Mouse (Mus musculus): ENCODE measurements around the gene Rtn2. TPM values are rescaled to one million over a fixed set of nuclear protein-coding genes. Genes with fewer than 3 reads are reported as not detected.

Gene Rtn2
- polyA plus RNA-seq, 1 experiment = 9.1 TPM

DNA sequence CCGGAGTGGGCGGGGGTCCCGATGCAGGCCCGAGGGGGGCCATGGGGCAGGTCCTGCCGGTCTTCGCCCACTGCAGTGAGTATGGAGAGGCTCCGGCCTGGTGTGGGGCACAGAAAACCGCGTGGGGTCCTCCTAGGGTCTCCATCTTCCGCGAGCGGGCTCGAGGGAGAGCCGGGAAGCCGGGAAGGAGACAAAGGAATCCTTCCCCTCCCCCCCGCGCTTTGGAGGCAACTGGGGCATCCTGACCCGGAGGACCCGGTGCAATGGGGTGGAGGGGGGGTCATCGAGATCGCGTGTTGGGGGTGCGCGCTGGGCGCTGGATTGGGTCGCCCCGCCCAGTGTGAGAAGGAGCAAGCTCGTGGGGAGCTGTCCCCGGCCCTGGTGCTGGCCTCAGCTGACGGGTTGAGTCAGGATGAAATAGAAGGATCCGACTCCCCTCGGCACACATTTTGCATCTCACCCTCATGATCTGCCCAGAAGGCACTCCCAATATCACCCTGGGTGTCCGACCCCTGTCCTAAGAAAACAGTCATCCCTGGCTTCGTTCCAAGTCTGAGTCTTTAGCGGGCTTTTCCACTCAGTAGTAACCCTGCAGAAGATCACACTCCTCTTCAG, 474 bp downstream of the Rtn2 start:
- Histone ChIP-seq H3K36me3 (ENCODE audit: control insufficient read depth, insufficient read depth, low read length) (no peaks in the 10 kb centered on the region), H3K27ac (ENCODE audit: insufficient read depth, low read length) (no peak overlapping the region), H3K27me3 (ENCODE audit: control insufficient read depth, insufficient read depth, low read length) (peaks cover 21% of the 10 kb centered on the region), H3K4me3 (ENCODE audit: extremely low read depth, insufficient read depth, insufficient read length) (peak overlapping the region; percentile 43; the same call in 1 of the 2 replicates), H3K4me1 (ENCODE audit: control insufficient read depth, insufficient read depth, insufficient read length) (peaks cover 13% of the 10 kb centered on the region; the same call in 1 of the 2 replicates)
- 3% methylated on average over 35 of the region's 35 CpGs for WGBS
- peak in 1 of 2 experiments; percentile 49 for DNase-seq (ENCODE audit: low read depth in 1 of 2, low spot score in 2 of 2)
- TF ChIP-seq POLR2A (IDR thresholded peaks at IDR 0.05; ENCODE audit: low read depth, low read length) (no peak), CTCF (IDR thresholded peaks at IDR 0.05; ENCODE audit: extremely low read depth, insufficient read depth, insufficient read length, insufficient replicate concordance) (no peak)

DNA sequence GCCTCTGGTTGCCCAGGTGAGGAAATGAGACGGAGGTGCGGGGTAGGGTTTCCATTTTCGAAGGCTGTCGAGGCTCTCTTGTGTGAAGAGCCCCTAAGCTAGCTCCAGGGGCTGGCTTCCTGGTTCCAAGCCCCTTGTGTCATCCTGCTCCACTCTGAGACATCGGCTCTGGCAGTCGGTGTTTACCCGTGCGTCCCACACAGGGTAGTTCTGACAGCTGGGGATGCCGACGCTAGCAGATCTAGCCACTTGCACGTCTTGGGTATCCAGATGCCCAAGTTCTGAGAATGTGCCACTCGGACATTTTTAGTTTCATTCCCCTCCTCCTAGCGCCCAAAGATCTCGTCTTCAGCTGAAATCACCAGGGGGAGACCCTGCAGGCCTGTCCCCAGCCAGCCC, 981 bp downstream of the Rtn2 start:
- Histone ChIP-seq H3K27ac (ENCODE audit: insufficient read depth, low read length) (no peak overlapping the region), H3K36me3 (ENCODE audit: control insufficient read depth, insufficient read depth, low read length) (no peaks in the 10 kb centered on the region), H3K27me3 (ENCODE audit: control insufficient read depth, insufficient read depth, low read length) (peaks cover 21% of the 10 kb centered on the region), H3K4me1 (ENCODE audit: control insufficient read depth, insufficient read depth, insufficient read length) (peaks cover 13% of the 10 kb centered on the region; the same call in 1 of the 2 replicates), H3K4me3 (ENCODE audit: extremely low read depth, insufficient read depth, insufficient read length) (no peak overlapping the region)
- TF ChIP-seq CTCF (IDR thresholded peaks at IDR 0.05; ENCODE audit: extremely low read depth, insufficient read depth, insufficient read length, insufficient replicate concordance) = no peak
- no peak for TF ChIP-seq POLR2A (IDR thresholded peaks at IDR 0.05; ENCODE audit: low read depth, low read length)
- no peak for DNase-seq (ENCODE audit: low read depth in 1 of 2, low spot score in 2 of 2)
- WGBS = 40% methylated on average over 14 of the region's 14 CpGs

DNA sequence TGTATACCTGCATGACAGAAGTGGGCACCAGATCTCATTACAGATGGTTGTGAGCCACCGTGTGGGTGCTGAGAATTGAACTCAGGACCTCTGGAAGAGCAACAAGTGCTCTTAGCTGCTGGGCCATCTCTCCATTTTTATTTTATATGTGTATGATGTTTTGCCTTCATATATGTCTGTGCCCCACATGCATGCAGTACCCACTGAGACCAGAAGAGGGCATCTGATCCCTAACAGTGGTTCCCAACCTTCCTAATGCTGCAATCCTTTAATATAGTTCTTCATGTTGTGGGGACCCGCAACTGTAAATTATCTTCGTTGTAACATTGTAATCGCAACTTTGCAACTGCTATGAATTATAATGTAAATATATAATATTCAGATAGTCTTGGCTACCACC, 2.3 kb downstream of the Rtn2 start:
- H3K36me3 ChIP-seq (ENCODE audit: control insufficient read depth, insufficient read depth, low read length) = no peaks in the 10 kb centered on the region
- TF ChIP-seq POLR2A (IDR thresholded peaks at IDR 0.05; ENCODE audit: low read depth, low read length) (no peak), CTCF (IDR thresholded peaks at IDR 0.05; ENCODE audit: extremely low read depth, insufficient read depth, insufficient read length, insufficient replicate concordance) (peak; percentile 25; the same call in 1 of the 2 replicates)
- no peak overlapping the region for H3K4me3 ChIP-seq (ENCODE audit: extremely low read depth, insufficient read depth, insufficient read length)
- peak in 1 of 2 experiments; percentile 48 for DNase-seq (ENCODE audit: low read depth in 1 of 2, low spot score in 2 of 2)
- WGBS = 31% methylated on average over 4 of the region's 4 CpGs
- H3K27me3 ChIP-seq (ENCODE audit: control insufficient read depth, insufficient read depth, low read length) = peaks cover 12% of the 10 kb centered on the region
- no peak overlapping the region for H3K27ac ChIP-seq (ENCODE audit: insufficient read depth, low read length)
- H3K4me1 ChIP-seq (ENCODE audit: control insufficient read depth, insufficient read depth, insufficient read length) = peaks cover 4% of the 10 kb centered on the region; the same call in 1 of the 2 replicates

DNA sequence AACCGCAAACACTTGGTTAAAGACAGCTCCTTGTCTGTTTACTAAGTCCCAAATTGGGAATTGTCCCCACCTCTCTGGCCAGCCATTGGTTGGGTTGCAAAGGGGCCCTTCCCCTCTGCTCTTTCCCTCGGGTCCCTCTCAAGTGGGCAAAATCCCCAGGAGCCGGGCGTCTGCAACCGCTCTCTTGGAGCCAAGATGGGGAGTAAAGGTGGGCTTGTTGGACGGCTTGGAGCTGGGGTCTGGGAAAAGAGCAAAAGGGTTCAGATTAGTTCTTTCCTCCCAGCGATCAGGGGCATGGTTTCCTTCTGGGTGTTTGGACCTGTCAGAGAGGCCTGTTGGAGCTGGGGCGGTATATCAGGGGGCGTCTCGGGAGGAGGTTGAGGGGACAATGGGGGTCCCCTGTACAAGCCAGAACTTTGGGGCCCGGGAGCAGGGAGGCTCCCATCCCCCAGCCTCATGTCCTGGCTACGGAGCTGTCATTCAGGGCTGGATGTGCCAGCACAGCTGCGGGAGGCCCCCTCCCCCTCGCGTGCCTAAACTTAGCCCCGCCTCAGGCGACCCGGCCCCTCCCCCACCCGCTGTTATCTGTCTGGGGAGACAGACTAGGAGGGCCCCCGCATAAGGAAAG, 8.7 kb downstream of the Rtn2 start:
- WGBS = 15% methylated on average over 20 of the region's 20 CpGs
- peak overlapping the region; percentile 6; the same call in 1 of the 2 replicates for H3K4me3 ChIP-seq (ENCODE audit: extremely low read depth, insufficient read depth, insufficient read length)
- H3K4me1 ChIP-seq (ENCODE audit: control insufficient read depth, insufficient read depth, insufficient read length) = no peaks in the 10 kb centered on the region
- DNase-seq (ENCODE audit: low read depth in 1 of 2, low spot score in 2 of 2) = no peak
- TF ChIP-seq CTCF (IDR thresholded peaks at IDR 0.05; ENCODE audit: extremely low read depth, insufficient read depth, insufficient read length, insufficient replicate concordance) (no peak), POLR2A (IDR thresholded peaks at IDR 0.05; ENCODE audit: low read depth, low read length) (no peak)
- H3K27me3 ChIP-seq (ENCODE audit: control insufficient read depth, insufficient read depth, low read length) = peaks cover 6% of the 10 kb centered on the region; the same call in 1 of the 2 replicates
- peak overlapping the region; percentile 27; the same call in 1 of the 2 replicates for H3K27ac ChIP-seq (ENCODE audit: insufficient read depth, low read length)
- no peaks in the 10 kb centered on the region for H3K36me3 ChIP-seq (ENCODE audit: control insufficient read depth, insufficient read depth, low read length)

DNA sequence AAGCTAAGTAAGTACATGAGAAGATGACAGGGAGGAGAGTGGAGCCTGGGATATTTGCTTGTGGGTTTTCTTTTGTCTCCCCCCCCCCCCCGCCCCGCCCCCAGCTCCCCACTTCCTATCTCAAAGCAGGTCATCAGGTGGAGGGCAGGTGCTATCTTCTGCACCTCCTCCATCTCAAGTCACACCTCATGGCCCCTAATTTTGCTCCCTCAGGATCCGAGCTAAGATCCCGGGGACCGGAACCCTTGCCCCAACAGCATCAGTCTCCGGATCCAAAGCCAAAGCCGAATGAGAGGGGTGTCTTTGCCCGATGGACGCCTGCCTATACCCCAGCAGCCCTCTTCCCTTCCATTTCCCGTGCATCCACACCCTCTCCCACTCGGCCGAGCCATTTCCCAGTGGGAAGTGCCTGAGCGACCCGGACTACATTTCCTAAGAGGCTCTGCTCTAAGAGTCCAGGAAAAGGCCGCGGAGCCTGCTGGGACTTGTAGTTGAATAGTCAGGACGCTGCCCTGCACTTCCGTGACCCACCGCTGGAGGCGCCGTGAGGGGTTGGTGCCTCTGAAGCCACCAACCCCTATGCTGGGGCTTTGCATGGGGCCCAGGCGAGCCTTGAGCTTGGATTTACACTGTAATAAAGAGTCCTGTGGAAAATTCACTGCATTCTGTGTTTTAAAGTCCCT, 13.2 kb downstream of the Rtn2 start:
- peak overlapping the region; percentile 72 for H3K4me3 ChIP-seq (ENCODE audit: extremely low read depth, insufficient read depth, insufficient read length)
- no peaks in the 10 kb centered on the region for H3K4me1 ChIP-seq (ENCODE audit: control insufficient read depth, insufficient read depth, insufficient read length)
- 16% methylated on average over 22 of the region's 22 CpGs for WGBS

DNA sequence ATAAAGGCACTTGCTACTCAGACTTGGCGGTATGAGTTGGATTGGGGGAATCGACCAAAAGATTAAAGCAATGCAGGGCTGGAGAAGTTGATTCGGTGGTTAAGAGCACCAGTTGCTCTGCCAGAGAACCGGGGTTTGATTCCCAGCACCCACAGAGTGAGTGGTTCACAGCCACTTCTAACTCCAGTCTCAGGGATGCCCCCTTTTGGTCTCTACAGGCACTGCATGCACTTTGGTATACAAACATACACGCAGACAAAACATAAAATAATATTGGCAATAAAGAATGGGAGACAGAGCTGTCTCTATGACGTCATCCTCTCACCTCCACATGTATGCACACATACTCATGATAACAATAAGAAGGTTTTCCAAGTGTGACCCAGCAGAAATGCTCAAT, 14.6 kb downstream of the Rtn2 start:
- no peaks in the 10 kb centered on the region for H3K36me3 ChIP-seq (ENCODE audit: control insufficient read depth, insufficient read depth, low read length)
- no peak overlapping the region for H3K4me3 ChIP-seq (ENCODE audit: extremely low read depth, insufficient read depth, insufficient read length)
- no peaks in the 10 kb centered on the region for H3K27me3 ChIP-seq (ENCODE audit: control insufficient read depth, insufficient read depth, low read length)
- 93% methylated on average over 6 of the region's 6 CpGs for WGBS
- DNase-seq (ENCODE audit: low read depth in 1 of 2, low spot score in 2 of 2) = no peak
- H3K4me1 ChIP-seq (ENCODE audit: control insufficient read depth, insufficient read depth, insufficient read length) = no peaks in the 10 kb centered on the region; the same call in 1 of the 2 replicates
- TF ChIP-seq CTCF (IDR thresholded peaks at IDR 0.05; ENCODE audit: extremely low read depth, insufficient read depth, insufficient read length, insufficient replicate concordance) (no peak), POLR2A (IDR thresholded peaks at IDR 0.05; ENCODE audit: low read depth, low read length) (no peak)
- no peak overlapping the region for H3K27ac ChIP-seq (ENCODE audit: insufficient read depth, low read length)

More for the DNA sequence above, 13.2 kb downstream of the Rtn2 start:
- peaks cover 6% of the 10 kb centered on the region; the same call in 1 of the 2 replicates for H3K27me3 ChIP-seq (ENCODE audit: control insufficient read depth, insufficient read depth, low read length)
- no peaks in the 10 kb centered on the region for H3K36me3 ChIP-seq (ENCODE audit: control insufficient read depth, insufficient read depth, low read length)
- no peak overlapping the region for H3K27ac ChIP-seq (ENCODE audit: insufficient read depth, low read length)
- DNase-seq (ENCODE audit: low read depth in 1 of 2, low spot score in 2 of 2) = peak in 1 of 2 experiments; percentile 92
- TF ChIP-seq POLR2A (IDR thresholded peaks at IDR 0.05; ENCODE audit: low read depth, low read length) (no peak), CTCF (IDR thresholded peaks at IDR 0.05; ENCODE audit: extremely low read depth, insufficient read depth, insufficient read length, insufficient replicate concordance) (peak; percentile 97)
